Mouse (Mus musculus) CD4-positive, CD25-positive, alpha-beta regulatory T cell, adult 4 months (primary cell): ENCODE measurements around the gene 4921536K21Rik. TPM values are rescaled to one million over a fixed set of nuclear protein-coding genes. Genes with fewer than 3 reads are reported as not detected.
"Not testable (repeated sequence)": the region's sequence is repeated elsewhere in the genome, so short reads cannot be mapped to it uniquely, and the experiment has no call there.

ENCODE experiments used
- ATAC-seq: one replicate; pipeline ENCODE4 v1.8.0; 2017
- polyA plus RNA-seq, 2 experiments: library from polyadenylated mRNA; unstranded; fragments of 100-300 nt; shearing (Covaris generic); gene quantifications; one replicate each; pipeline ENCODE4 v1.2.1; 2017

4921536K21Rik gene
- polyA plus RNA-seq: not detected

DNA sequence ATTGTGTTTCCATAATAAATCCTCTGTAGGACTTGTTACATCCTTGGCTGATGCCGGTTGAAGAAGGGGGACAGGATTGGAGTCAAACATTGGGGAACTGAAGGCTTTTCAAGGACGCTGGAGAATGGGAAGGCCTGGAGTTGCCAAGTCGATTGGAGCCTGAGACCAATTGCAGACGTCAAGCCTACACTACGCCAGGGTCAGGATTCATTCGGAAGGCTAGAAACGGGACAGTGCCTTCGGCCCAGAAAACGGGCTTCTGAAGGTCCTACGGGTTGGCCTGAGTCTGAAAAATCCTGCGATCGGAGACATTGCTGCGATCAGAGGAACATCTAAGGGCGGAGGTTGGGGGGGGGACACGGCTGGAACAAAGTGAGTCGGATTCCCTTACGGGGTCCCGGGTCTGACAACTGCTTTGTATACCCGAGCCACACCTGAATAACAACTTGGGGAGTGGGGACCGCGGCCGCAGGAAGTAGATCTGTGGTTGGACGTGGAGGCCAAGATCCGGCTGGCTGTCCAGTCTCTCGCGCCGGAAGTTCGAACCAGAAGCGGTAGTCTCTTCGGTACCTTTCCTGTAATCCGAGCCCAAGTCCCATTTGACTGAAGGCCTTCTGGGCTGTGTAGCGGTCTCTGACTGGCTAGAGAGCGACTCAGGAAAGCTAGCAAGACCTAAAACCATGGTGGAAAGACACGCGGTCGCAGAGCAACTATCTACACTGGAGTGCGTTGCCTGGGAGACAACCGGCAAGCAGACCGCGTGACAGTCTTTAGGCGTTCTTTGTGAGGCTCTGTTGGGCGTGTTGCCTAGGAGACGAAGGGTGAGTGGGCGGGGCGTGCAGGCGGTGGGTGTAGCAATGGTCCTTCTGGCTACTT, at the start of gene 4921536K21Rik, which contains the start of gene Dusp18:
Gene 4921536K21Rik (minus strand): TSS at position 693 of the 876 bp plus-strand sequence.
Gene Dusp18 (plus strand): TSS at position 835 of the 876 bp plus-strand sequence.
- peak; percentile 98 for ATAC-seq

DNA sequence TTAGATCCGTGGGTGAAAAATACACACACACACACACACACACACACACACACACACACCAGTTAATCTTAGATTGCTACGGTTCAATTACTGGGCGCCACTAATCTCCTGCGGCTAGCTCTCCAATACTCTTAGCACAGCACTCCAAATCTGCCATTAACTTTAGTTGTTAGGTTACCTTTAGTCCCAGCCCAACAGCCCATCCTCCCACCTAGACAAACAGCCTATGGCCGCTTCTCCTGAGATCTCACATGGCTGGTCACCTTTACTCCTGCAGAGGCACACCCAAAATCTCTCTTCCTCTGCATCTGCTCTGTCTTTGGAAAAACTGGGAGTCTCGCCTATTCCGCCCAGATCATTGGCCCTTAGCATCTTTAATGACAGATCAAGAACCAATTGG, 46.5 kb upstream of the 4921536K21Rik start:
- ATAC-seq: no peak

DNA sequence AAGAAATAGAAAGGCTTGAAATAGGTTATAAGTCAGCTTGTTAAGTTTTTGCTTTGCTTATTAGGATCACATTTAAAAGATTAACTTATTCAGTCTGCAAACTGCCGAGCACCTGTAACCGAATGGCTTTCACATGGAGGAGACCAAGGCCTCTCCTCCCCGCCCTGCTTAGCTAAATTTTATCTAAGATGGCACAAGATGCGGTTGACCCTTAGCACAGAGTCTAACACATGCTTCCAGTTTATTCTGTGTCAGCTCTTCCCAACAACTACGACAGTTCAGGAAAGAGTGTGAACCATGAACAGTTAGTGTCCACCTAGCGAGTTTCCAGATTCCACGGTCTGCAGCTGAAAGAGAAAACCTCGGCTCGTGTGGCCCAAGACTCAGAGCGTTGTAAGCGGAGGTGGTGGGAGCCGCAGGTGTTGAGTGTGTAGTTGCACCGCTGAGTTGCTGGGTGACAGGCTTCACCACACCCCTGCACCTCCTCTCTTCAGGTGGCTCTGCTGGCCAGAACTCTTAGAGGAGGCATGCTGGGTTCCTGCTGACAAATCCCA, 42.5 kb upstream of the 4921536K21Rik start:
- ATAC-seq: no peak

DNA sequence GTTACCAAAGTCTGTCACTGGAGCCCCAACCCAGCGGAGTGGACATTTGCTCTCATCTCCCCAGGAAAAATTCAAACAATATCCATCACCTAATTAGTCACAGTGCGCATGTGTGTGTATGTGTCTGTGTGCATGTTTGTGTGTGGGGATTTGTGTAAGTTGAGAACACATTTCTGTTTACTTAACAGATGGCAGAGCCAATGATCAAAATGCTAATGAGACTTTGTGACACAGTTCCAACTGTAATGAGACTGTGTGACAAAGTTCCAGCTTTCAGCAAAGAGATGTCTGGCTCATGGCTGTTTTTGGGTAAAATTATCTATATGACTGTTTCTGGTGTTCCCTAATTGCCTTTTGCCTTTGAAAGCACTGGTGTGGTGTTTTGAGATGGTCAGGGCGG, 41.4 kb upstream of the 4921536K21Rik start:
- no peak for ATAC-seq

DNA sequence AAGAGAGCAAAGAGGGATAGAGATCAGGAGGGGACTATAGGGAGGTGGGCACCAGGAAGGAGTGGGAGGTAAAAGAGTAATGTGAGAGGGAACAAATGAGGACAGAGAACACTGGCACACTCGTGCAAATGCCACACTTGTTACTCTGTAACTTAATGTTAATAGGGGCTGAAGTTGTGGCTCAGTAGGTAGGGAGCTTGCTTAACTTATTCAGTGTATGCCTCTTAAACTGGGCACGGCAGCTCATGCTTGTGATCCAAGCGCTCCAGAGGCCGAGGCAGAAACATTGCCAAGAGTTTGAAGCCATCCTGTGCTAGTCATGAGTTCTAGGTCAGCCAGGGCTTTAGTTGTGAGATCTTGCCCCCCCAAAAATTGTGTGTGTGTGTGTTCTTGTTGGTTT, 40.2 kb upstream of the 4921536K21Rik start:
- no peak for ATAC-seq

DNA sequence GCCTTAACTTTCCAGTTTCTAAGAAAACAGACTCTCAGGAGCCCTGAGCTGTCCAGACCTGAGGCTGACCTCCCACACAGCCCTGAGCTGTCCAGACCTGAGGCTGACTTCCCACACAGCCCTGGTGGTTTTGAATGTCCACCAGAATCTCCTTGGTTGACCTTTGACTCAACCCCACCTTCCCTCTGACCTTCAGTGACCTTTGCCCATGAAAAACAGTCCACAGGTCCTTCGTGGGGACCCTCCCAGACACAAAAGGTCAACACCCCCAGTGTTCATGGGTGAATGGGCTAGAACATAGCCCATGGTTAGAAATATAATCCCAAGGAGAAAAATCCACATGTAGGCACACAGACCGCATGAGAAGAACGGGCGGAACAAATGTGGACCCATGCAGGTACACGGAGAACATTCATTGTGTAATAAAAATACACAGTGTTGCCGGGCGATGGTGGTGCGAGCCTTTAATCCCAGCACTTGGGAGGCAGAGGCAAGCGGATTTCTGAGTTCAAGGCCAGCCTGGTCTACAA, 38.9 kb upstream of the 4921536K21Rik start:
- ATAC-seq: no peak

DNA sequence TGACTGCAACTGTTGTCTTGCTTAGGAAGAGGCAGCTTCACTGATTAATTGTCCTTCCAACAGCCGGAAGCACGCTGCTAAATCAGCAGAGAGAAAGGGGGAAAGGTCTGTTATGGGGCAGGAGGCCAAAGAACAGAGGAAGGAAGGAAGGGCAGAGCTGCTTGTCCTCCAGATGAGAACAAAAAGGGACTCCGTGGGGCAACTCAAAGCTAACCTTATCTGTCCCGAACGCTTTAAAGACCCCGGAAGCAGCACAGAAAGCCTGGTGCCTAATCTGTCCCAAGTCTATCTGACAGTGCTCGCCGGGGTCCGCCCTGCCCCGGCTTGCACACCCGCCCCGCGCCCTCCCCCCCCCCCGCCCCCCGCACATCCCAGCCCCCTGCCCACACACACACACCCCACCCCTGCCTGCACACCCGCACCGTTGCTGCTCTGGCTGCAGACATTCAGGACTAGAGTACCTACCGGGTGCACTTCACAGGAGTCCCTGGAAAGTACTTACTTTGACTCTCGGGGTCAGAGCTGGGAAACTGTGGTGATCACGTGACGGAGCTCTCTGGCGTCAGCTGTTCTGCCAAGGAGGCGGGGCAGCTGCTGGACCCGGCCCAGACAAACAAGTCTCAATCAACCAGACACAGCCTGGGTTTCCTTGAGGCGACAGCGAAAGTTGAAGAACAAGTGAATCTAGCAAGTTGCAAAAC, 36.8 kb upstream of the 4921536K21Rik start, which contains the start of gene Tcn2:
Gene Tcn2 (minus strand): TSS at position 649 of the 701 bp plus-strand sequence.
- peak; percentile 93 for ATAC-seq

DNA sequence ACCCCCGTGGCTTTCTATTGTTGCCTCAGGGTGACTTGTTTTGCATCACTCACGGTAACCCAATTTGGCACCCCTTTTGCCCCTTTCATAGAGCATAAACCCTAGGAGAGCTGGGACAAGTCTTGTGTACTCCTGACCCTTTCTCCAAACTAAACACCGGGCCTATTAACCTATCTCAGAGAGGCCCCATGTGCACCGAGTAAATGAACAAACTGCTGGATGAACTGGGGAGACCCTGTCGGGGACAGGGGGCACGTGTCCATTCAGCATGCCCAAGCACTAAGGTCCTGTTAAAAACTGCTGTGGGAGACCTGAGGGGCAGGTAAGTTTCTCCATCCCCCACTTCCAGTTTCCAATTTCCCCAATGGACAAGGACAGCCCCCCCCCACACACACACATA, 36.0 kb upstream of the 4921536K21Rik start:
- ATAC-seq: no peak

DNA sequence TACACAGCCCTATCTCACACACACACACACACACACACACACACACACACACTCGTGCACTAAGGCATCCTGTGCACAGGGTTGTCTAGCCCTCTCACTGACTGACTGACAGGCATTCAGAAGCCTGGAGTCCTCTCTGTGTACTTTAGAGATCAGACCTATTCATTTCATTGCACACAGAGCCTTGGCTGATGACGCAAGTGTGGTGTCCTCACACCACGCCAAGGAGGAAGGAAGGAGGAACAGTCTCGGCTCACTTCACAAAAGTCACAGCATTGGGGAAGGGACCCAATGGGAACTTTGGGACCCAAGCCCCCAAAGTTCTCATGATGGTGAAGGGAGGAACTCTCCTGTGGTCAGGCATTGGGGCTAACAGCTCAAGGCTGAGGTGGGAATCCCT, 35.1 kb upstream of the 4921536K21Rik start:
- ATAC-seq: no peak

DNA sequence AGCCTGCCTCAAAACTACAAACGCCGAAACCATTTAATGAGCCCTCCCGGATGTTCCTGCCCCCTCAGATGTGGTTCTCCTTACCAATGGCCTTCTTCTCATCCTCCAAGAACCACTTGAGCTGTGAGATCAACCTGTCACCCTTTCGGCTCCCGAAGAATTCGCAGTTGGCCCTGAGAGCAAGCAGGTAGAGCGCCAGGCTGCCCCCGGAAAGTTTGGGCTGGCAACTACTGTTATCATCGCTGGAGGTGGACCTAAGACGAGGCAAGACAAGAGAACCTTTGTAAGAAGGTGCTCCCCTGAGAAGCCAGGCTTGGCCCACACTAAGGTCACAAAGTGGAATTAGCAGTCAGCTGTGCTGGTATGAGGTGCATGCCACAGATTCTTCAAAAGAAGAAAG, 31.0 kb upstream of the 4921536K21Rik start:
- ATAC-seq: no peak

DNA sequence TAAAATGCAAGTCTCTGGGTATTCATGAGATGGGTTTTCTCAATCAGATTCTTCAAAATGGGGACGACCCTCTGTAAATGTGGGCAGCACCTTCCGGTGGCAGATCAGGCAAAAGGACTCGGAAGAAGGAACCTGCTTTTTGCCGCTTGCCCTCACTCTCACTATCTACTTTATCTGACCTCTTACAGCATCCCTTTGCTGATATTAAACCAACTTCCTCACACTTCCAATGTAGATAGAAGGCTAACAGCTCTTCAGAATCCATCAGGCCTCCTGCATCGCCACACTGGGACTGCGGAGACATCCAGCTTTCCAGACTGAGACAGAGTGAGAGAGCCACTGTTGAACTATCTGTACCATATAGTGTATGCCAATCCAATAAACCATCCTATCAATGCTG, 27.8 kb upstream of the 4921536K21Rik start:
- ATAC-seq: no peak

DNA sequence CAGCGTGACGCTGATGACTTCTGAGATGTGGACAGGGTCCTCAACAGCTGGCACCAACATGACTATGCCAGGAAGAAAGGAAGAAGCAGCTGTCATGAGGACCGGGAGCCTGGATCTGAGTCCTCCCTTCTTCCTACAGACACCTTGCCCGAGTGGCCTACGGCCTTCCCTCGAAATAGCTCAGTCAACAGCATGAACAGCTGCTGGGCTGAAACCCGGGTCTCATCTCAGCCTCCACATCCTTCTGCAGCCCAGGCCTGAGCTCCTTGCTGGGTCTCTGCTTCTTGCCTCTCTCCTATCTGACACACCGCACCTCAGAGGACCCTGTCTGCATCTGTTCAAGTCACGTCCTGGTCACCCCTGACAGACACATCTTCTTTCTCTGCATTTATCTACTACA, 27.2 kb upstream of the 4921536K21Rik start:
- no peak for ATAC-seq

DNA sequence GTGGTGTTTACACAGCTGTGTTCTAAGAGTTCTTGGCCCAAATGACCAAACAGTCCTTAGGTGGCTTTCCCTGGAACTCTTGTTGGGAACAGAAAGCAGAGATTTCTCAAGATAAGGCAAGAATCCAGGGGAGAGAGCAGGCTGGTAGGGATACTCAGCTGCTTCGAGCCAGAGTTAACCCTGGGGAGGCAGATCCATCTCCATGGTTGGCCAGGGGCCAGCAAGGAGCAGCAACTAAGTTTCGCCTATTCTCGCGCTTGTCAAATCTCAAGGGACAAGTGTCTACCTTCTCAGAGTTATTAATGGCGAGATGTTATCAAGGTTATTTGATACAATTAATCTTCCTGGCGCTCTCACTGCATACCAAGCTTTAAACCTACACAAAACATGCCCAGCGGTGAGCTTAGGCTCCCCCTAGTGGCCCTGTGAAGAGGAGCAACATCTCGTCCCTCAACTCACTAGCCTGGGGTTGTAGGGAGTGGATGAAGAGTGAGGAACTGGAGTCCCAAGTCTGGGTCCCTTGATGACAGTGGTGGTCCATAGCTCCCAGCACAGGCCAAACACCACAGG, 26.5 kb upstream of the 4921536K21Rik start:
- ATAC-seq: peak; percentile 68

DNA sequence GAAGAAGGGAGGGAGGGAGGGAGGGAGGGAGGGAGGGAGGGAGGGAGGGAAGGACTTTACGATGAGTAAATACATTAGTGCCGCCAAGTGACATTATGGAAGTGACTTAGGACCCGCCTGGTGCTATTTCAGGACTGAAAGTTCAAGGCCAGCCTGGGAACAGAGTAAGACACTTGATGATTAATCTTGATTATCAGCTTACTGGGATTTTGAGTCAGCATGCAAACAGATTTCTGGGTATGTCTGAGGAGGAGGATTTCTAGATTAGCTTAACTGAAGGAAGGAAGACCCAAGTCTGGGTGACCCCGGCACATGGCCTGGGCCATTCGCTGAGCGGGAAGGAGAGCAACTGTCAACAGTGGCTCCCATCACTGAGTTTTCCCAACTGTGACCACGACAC, 25.6 kb upstream of the 4921536K21Rik start:
- no peak for ATAC-seq

DNA sequence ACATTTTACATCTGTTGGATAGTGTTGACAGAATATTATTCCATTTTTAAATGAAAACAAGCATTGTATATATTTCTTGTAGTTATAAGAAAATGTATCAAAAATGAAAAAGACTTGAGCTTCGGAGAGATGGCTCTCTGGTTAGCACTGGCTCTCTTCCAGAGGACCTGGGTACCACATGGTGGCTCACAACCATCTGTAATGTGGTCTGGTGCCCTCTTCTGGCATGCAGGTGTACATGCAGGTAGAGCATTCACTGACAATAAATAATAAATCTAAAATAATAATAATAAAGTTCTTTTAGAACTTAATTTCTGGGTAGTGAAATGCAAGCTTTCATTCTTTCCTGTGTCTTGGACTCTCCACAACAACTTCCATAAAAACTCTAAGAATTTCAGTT, 23.8 kb upstream of the 4921536K21Rik start:
- no peak for ATAC-seq

DNA sequence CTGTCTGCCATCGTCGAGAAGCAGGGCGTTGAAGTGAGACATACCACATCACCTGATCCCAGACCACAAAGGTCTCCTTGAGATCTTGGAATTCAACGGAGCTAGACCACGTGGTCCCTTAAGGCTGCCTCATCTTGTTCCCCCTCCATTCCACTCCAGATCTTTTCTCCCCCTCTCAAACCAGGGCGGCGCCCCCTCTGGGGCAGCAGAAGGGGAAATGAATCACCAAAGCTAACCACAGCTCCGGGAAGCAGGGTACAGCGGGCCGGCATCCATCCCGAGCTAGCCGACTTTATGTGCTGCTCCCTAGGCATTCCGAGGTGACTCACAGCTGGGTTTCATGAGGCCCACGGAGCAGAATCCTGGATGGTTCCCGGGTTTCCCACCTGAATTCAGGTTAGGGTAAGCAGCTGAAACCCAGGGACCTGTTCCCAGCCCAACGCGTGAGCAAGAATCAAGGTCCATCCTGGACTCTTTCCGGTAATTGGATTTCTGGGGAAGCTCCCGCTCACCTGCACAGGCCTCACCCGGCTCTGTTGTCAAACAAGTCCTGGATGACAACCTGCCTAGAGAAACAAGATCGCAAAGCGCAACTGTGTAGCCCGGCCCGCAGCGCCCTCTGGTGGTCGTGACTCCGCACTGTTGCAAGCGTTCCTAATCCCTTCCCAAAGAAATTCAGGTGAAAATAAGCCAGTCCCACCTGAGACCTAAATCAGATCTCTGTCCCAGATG, 19.4 kb upstream of the 4921536K21Rik start, which contains the start of gene Slc35e4:
Gene Slc35e4 (minus strand): TSS at position 556 of the 732 bp plus-strand sequence.
- peak; percentile 63 for ATAC-seq

DNA sequence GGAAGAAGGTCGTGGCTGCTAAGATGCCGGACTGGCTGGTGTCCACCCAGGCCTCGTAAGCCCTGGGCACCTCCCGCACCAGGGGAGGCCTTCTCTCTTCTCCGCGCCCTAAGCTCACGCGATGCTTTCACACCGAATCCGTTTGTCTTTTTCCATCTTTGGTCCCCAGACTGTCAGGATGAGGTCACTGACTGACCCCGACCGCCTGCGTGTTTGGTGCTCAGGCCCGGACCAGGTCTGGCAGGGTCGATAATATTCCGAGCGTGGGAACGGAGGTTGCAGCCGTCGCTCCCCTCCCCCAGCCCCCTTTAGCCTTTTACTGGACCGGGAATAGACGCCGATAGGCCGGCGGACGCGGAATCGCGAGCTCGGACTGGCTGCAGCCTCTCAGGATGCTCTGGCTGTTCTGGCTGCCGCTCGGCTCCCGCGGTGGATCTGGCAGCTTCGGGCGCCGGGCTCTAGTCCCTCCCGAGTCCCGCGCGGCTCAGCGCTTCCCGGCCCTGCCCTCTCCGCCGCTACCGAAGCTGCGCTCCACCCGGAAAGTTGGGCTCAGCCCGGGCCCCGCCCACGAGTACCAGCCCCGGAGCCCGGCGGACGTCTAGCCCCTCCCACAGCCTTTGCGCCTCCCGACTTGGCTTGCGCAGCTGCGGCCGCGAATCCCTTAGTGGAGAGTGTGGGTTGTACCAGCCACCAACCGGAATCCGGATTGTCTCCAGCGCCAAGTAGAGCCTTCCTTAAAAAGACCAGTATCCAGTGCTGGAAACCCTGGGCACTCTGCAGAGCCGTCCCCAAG, 18.6 kb upstream of the 4921536K21Rik start:
- peak; percentile 83 for ATAC-seq

DNA sequence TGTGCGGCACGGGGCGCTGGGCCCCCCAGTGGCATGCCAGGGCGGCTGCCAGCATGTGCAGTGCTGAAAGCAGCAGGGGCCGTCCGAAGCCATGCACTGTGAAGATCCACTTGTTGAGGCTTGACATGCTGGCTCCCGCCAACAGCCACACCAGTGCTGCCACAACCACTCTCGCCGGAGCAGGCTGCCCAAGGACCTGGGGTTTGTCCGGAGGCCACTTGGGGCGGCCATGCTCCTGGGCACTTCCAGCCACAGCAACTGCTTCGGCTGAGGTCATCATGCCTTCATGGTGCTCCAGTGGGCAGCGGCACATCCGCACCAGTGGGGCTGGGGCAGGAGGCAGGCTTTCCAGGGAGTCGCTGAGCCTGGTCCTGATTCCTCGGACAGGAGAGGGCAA, 18.0 kb upstream of the 4921536K21Rik start:
- ATAC-seq: no peak

DNA sequence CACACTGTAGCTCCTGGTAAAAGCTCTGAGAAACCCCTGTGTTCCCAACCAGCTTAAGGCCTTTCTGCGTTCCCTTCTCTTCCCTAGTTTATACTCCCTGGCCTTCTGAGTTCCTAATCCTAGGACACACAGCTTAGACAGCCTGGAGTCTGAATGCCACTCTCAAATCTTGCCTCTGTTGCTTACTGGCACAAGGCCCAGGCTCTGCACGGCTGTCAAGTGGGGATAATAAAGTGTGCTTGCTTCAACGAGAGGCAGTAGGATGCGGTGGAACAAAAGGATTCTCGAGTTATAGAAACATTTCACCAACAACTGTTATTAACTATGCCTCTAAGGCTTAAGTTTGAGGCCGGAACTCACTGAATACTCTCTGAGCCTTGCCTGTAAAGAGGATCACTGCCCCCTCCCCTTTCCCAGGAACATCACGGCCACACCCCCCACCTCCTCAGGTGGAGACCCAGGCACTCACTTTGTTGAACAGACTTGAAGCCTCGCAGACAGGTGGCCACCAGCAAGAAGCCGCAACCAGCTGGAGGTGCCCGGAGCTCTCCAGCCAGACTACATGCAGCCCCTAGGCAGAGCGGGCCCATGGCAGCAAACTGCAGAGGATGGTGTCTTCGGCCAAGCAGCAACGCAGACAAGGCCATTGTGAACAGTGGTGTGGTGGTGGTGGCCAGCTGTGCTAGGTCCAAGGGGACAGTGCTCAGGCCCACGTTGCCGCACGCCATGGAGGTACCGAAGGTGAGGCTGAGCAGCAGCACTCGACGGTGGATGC, 17.4 kb upstream of the 4921536K21Rik start:
- ATAC-seq: no peak

DNA sequence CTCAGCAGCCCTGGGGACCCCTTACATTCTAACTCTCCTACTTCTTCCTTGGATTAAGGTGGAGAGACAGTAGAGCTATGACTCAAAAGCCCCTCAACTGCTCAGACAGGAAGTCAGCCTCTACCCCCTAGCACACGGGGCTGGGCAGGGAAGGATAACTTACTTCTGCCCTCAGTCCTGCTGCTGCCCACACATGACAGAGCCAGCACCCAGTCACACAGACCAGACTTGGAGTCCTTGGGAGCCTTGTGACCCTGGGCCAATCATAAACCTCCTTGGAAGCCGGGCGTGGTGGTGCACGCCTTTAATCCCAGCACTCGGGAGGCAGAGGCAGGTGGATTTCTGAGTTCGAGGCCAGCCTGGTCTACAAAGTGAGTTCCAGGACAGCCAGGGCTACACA, 16.5 kb upstream of the 4921536K21Rik start:
- ATAC-seq: not testable (repeated sequence)
